Mouse (Mus musculus) olfactory bulb, adult 2 months (tissue): Measurements from ENCODE around the gene Dohh.

ENCODE experiments used
- CTCF ChIP-seq: fragments of 200-500 bp; IDR thresholded peaks from 2 replicates; pipeline ENCODE4 v1.5.1; 2012; ENCODE audit warnings: low read depth, mild to moderate bottlenecking, low read length, moderate library complexity; ENCODE audit not compliant: insufficient read depth
- POLR2A ChIP-seq: fragments of 200-500 bp; IDR thresholded peaks from 2 replicates; pipeline ENCODE4 v1.6.1; 2012; ENCODE audit warnings: mild to moderate bottlenecking, low read depth, low read length, moderate library complexity; ENCODE audit not compliant: insufficient read depth

DNA sequence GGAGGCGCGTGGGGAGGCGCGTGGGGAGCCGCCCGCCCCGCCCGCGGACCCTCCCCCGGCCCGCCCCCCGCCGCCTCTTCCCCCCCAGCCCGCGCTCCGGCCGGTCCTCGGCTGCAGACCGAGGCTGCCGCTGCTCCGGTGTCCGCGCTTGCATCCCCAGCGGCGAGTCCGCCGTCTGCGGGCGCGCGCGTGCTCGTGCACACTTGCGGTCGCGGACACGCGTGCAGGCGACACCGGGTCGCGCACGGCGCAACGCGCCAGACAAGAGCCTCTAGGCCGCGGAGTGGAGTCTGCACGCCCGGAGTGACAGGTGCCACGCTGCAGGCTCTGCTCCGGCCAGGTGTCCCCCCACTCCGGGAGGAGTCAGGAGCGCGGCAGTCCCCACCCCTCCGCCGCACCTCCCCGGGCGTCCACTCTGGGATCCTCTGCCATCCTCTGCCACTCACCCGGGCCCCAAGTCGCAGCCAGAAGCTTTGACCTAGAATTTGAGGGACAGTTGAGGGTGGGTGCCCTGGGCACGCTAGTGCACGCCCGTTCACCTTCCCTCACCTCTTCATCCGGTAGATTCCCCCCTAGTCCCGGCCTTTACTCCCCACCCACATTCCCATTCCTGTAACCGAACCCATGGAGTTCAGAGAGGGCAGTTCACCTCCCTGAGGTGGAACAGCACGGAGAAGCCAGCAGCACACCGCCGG, 46.8 kb downstream of the Dohh start:
- TF ChIP-seq POLR2A (peak; percentile 73), CTCF (no peak)
